Mouse (Mus musculus): ENCODE data around the gene Prm3. TPM values are rescaled to one million over a fixed set of nuclear protein-coding genes. Genes with fewer than 3 reads are reported as not detected.
A peak's percentile ranks its signal among the peaks of the same experiment; 100 is the strongest.

Gene Prm3
- polyA plus RNA-seq, 1 experiment from 2014 or later: not detected

DNA sequence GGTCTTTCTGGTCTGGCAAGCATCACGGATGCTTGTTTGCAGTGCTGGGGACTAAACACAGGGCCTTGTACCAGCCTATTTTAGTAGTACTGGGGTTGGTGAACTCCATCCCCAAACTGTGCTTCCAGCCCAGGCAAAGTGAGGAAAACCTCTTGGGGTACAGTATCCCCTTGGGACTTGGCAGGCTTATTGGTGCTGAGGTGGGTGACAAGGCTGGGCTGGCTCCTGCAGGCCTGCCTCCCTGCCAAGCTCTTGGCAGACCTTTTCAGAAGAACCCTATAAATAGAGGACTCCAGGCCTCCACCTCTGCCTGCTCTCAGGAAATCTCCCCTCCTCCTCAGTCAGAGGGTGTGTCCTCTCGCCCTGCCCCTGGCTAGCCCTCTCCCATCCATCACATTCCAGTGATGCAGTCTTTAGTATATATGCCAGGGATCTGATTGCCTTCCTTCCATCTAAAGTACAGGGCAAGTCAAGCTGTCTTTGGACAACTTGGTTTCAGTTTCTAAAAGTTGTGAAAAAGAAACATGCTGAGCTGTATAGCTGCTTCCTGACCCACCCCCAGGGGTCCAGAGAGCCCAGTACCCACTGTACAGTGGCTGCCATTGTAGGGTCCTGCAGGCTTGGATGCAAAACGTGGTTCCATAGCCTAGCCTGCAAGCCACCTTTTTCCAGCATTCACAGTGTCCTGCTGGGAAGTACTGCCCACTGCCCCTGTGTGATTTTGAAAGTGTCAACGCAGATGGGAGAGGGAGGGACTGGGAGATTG lies 3.7 kb downstream of the Prm3 start:
- H3K4me1 ChIP-seq (ENCODE audit: control insufficient read depth, insufficient read depth, low read length): peaks cover 32% of the 10 kb centered on the region
- H3K4me2 ChIP-seq (ENCODE audit: low read depth, low read length): peak overlapping the region; percentile 91; the same call in 1 of the 2 replicates
- 52% methylated on average over 4 of the region's 4 CpGs for WGBS
- no peaks in the 10 kb centered on the region for H3K36me3 ChIP-seq (ENCODE audit: control insufficient read depth, insufficient read depth, low read length)
- no peak for ATAC-seq (ENCODE audit: insufficient read depth, low FRiP score)
- H3K9ac ChIP-seq (ENCODE audit: low read length): peak overlapping the region; percentile 91; the same call in 1 of the 2 replicates
- peak overlapping the region; percentile 99 for H3K27ac ChIP-seq (ENCODE audit: low read length)
- no peak overlapping the region for H3K4me3 ChIP-seq (replicated peaks; ENCODE audit: low read length)
- H3K9me3 ChIP-seq (replicated peaks; ENCODE audit: control insufficient read depth, low read length): no peaks in the 10 kb centered on the region
- no peaks in the 10 kb centered on the region for H3K27me3 ChIP-seq (ENCODE audit: control insufficient read depth, insufficient read depth, low read length)

- H3K4me3 ChIP-seq (replicated peaks; ENCODE audit: low read length): peak overlapping the region; percentile 79
- H3K4me2 ChIP-seq (ENCODE audit: low read depth, low read length): peak overlapping the region; percentile 91
- peak; percentile 28 for ATAC-seq (ENCODE audit: insufficient read depth, low FRiP score)
- no peaks in the 10 kb centered on the region for H3K9me3 ChIP-seq (replicated peaks; ENCODE audit: control insufficient read depth, low read length)
- no peaks in the 10 kb centered on the region for H3K27me3 ChIP-seq (ENCODE audit: control insufficient read depth, insufficient read depth, low read length)
- H3K4me1 ChIP-seq (ENCODE audit: control insufficient read depth, insufficient read depth, low read length): peaks cover 39% of the 10 kb centered on the region
- WGBS: 1% methylated on average over 9 of the region's 9 CpGs
- H3K36me3 ChIP-seq (ENCODE audit: control insufficient read depth, insufficient read depth, low read length): no peaks in the 10 kb centered on the region
- H3K27ac ChIP-seq (ENCODE audit: low read length): peak overlapping the region; percentile 99
- peak overlapping the region; percentile 91 for H3K9ac ChIP-seq (ENCODE audit: low read length)
Observed at GRCm38 (mm10) chr16:10786288-10786687, 4.4 kb downstream of the Prm3 start.

GRCm38 (mm10) chr16:10785371-10786231 lies 5.1 kb downstream of the Prm3 start, which contains the start of gene Socs1:
Gene Socs1, minus strand, starts transcription at chr16:10785536.
- peak within 1 kb of the TSS; percentile 91 for H3K9ac ChIP-seq (ENCODE audit: low read length)
- H3K9me3 ChIP-seq (replicated peaks; ENCODE audit: control insufficient read depth, low read length): no peaks in the 10 kb centered on the region
- peaks cover 39% of the 10 kb centered on the region for H3K4me1 ChIP-seq (ENCODE audit: control insufficient read depth, insufficient read depth, low read length)
- no peaks in the 10 kb centered on the region for H3K27me3 ChIP-seq (ENCODE audit: control insufficient read depth, insufficient read depth, low read length)
- peak within 1 kb of the TSS; percentile 99 for H3K27ac ChIP-seq (ENCODE audit: low read length)
- ATAC-seq (ENCODE audit: insufficient read depth, low FRiP score): peak; percentile 85
- peak within 1 kb of the TSS; percentile 91 for H3K4me2 ChIP-seq (ENCODE audit: low read depth, low read length)
- under 1% methylated on average over 59 of the region's 59 CpGs for WGBS
- peak within 1 kb of the TSS; percentile 79 for H3K4me3 ChIP-seq (replicated peaks; ENCODE audit: low read length)
- H3K36me3 ChIP-seq (ENCODE audit: control insufficient read depth, insufficient read depth, low read length): no peaks in the 10 kb centered on the region

- Histone ChIP-seq H3K4me2 (ENCODE audit: low read depth, low read length) (peak overlapping the region; percentile 91), H3K4me1 (ENCODE audit: control insufficient read depth, insufficient read depth, low read length) (peaks cover 39% of the 10 kb centered on the region), H3K9ac (ENCODE audit: low read length) (peak overlapping the region; percentile 91), H3K9me3 (replicated peaks; ENCODE audit: control insufficient read depth, low read length) (no peaks in the 10 kb centered on the region), H3K4me3 (replicated peaks; ENCODE audit: low read length) (peak overlapping the region; percentile 79), H3K36me3 (ENCODE audit: control insufficient read depth, insufficient read depth, low read length) (no peaks in the 10 kb centered on the region), H3K27me3 (ENCODE audit: control insufficient read depth, insufficient read depth, low read length) (no peaks in the 10 kb centered on the region), H3K27ac (ENCODE audit: low read length) (peak overlapping the region; percentile 99)
- peak; percentile 89 for ATAC-seq (ENCODE audit: insufficient read depth, low FRiP score)
- WGBS: under 1% methylated on average over 50 of the region's 55 CpGs
Observed at GRCm38 (mm10) chr16:10784793-10785370, 5.8 kb downstream of the Prm3 start.

GRCm38 (mm10) chr16:10783883-10784792 lies 6.6 kb downstream of the Prm3 start:
- H3K36me3 ChIP-seq (ENCODE audit: control insufficient read depth, insufficient read depth, low read length): no peaks in the 10 kb centered on the region
- peak overlapping the region; percentile 99 for H3K27ac ChIP-seq (ENCODE audit: low read length)
- H3K9ac ChIP-seq (ENCODE audit: low read length): peak overlapping the region; percentile 91
- H3K4me1 ChIP-seq (ENCODE audit: control insufficient read depth, insufficient read depth, low read length): peaks cover 39% of the 10 kb centered on the region
- H3K9me3 ChIP-seq (replicated peaks; ENCODE audit: control insufficient read depth, low read length): no peaks in the 10 kb centered on the region
- H3K27me3 ChIP-seq (ENCODE audit: control insufficient read depth, insufficient read depth, low read length): no peaks in the 10 kb centered on the region
- H3K4me2 ChIP-seq (ENCODE audit: low read depth, low read length): peak overlapping the region; percentile 91
- peak overlapping the region; percentile 79 for H3K4me3 ChIP-seq (replicated peaks; ENCODE audit: low read length)
- 2% methylated on average over 78 of the region's 81 CpGs for WGBS
- ATAC-seq (ENCODE audit: insufficient read depth, low FRiP score): no peak; the same call in 1 of the 2 replicates

DNA sequence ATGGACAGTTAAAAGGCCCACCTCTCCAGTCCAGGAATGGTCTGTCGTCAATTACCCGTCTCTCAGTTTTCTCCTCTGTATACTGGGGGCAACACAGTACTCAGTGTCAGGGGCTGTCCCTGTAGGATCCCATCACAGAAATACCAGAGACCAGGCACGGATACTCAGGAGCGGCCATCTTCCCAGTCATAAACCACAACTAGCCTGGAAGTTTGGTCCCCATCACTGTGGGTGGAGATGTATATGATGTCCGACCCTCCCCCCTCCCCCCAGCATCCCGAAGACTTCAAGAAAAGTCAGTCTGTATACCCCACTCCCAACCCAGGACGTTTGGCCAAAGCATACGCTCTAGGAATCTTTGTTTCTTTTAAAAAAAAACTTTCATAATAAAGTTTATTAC lies 7.3 kb downstream of the Prm3 start:
- Histone ChIP-seq H3K4me2 (ENCODE audit: low read depth, low read length) (peak overlapping the region; percentile 91), H3K4me1 (ENCODE audit: control insufficient read depth, insufficient read depth, low read length) (peaks cover 39% of the 10 kb centered on the region), H3K9me3 (replicated peaks; ENCODE audit: control insufficient read depth, low read length) (no peaks in the 10 kb centered on the region), H3K27me3 (ENCODE audit: control insufficient read depth, insufficient read depth, low read length) (no peaks in the 10 kb centered on the region), H3K27ac (ENCODE audit: low read length) (no peak overlapping the region), H3K4me3 (replicated peaks; ENCODE audit: low read length) (peak overlapping the region; percentile 79), H3K9ac (ENCODE audit: low read length) (peak overlapping the region; percentile 57; the same call in 1 of the 2 replicates), H3K36me3 (ENCODE audit: control insufficient read depth, insufficient read depth, low read length) (no peaks in the 10 kb centered on the region)
- ATAC-seq (ENCODE audit: insufficient read depth, low FRiP score): no peak
- 45% methylated on average over 8 of the region's 8 CpGs for WGBS

GRCm38 (mm10) chr16:10783152-10783434 lies 7.6 kb downstream of the Prm3 start:
- Histone ChIP-seq H3K9me3 (replicated peaks; ENCODE audit: control insufficient read depth, low read length) (no peaks in the 10 kb centered on the region), H3K9ac (ENCODE audit: low read length) (peak overlapping the region; percentile 57), H3K36me3 (ENCODE audit: control insufficient read depth, insufficient read depth, low read length) (no peaks in the 10 kb centered on the region), H3K27ac (ENCODE audit: low read length) (peak overlapping the region; percentile 57; the same call in 1 of the 2 replicates), H3K4me1 (ENCODE audit: control insufficient read depth, insufficient read depth, low read length) (peaks cover 39% of the 10 kb centered on the region), H3K4me2 (ENCODE audit: low read depth, low read length) (peak overlapping the region; percentile 91), H3K4me3 (replicated peaks; ENCODE audit: low read length) (peak overlapping the region; percentile 79), H3K27me3 (ENCODE audit: control insufficient read depth, insufficient read depth, low read length) (no peaks in the 10 kb centered on the region)
- no peak for ATAC-seq (ENCODE audit: insufficient read depth, low FRiP score)
- WGBS: 10% methylated on average over 1 of the region's 1 CpGs

DNA sequence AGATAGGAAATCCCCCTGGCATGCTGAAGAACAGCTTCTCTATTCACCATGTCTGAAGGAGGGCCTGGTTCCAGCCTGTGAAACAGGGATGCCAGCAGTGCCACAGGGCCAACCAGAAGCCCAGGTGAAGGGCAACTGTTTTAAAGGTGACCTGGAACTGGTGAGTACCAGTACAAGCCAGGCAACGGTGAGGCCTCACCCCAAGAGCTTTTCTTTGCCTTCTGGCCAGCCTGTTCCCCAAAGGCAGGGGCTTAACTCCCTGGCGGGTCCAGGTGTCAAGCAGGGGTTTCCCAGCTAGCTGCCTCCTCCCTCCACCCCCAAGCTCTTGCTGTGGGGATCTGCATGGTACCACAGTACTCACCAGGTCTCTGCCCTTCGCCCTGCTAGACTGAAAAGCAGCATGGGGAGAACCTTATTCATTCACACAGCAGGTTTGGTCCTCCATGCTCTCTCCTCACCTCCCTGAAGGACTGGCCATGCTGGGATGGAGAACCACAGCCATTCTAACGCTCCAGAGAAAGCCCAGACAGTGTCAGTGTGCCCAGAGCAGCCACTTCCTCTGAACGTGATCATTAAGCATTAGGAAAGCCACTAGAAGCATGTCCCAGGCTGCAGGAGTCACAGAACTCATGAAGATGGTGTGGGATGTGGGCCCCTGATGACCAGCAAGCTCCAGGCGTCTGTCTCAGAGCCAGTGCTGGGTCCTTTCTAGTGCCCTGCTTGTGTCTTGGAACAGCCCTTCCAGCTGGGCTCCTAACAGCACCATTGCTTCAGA lies 8.2 kb downstream of the Prm3 start:
- Histone ChIP-seq H3K4me2 (ENCODE audit: low read depth, low read length) (peak overlapping the region; percentile 91), H3K27ac (ENCODE audit: low read length) (peak overlapping the region; percentile 57; the same call in 1 of the 2 replicates), H3K27me3 (ENCODE audit: control insufficient read depth, insufficient read depth, low read length) (no peaks in the 10 kb centered on the region), H3K4me1 (ENCODE audit: control insufficient read depth, insufficient read depth, low read length) (peaks cover 39% of the 10 kb centered on the region), H3K9ac (ENCODE audit: low read length) (peak overlapping the region; percentile 57), H3K36me3 (ENCODE audit: control insufficient read depth, insufficient read depth, low read length) (no peaks in the 10 kb centered on the region), H3K4me3 (replicated peaks; ENCODE audit: low read length) (peak overlapping the region; percentile 79), H3K9me3 (replicated peaks; ENCODE audit: control insufficient read depth, low read length) (no peaks in the 10 kb centered on the region)
- no peak for ATAC-seq (ENCODE audit: insufficient read depth, low FRiP score)
- WGBS: 46% methylated on average over 6 of the region's 6 CpGs

Data from stomach, embryonic 16.5 days (tissue).